Mouse (Mus musculus): ENCODE measurements around the gene Map3k3. TPM values are rescaled to one million over a fixed set of nuclear protein-coding genes. Genes with fewer than 3 reads are reported as not detected.

The Map3k3 gene
- polyA plus RNA-seq, 1 experiment from 2014 or later, result 21.7 TPM

GRCm38 (mm10) chr11:106154770-106155169, 70.4 kb downstream of the Map3k3 start:
- 76% methylated on average over 2 of the region's 2 CpGs for WGBS
- H3K9me3 ChIP-seq, result no peaks in the 10 kb centered on the region
- H3K36me3 ChIP-seq, result peaks cover 96% of the 10 kb centered on the region
- H3K27ac ChIP-seq, result peak overlapping the region; percentile 45; the same call in 1 of the 2 replicates
- no peak overlapping the region for H3K4me3 ChIP-seq
- no peaks in the 10 kb centered on the region for H3K27me3 ChIP-seq (ENCODE audit: insufficient read depth, poor library complexity, severe bottlenecking)
- no peak for DNase-seq (ENCODE audit: low spot score)
- H3K4me1 ChIP-seq (replicated peaks), result peaks cover 52% of the 10 kb centered on the region

DNA sequence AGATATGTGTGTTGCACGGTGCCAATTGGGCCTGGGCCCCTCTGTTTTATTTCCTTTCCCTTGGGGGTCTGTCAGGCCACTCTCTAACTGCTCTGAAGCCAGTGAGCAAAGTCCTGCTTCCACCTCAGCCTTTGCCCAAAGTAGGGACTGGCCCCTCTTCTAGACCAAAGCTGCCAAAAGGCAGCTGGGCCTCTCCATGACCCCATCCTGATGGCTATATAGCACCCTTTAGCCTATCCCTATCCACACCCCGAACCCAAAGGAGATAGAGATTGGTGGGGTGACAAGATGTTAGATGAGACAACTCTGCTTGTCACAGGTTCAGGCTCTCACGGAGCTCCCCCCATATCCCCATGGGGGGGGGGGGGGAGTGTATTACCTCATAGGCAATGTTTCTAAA, 71.3 kb downstream of the Map3k3 start:
- no peaks in the 10 kb centered on the region for H3K27me3 ChIP-seq (ENCODE audit: insufficient read depth, poor library complexity, severe bottlenecking)
- no peak overlapping the region for H3K27ac ChIP-seq
- WGBS, result 75% methylated on average over 3 of the region's 3 CpGs
- H3K36me3 ChIP-seq, result peaks cover 86% of the 10 kb centered on the region
- no peak overlapping the region for H3K4me3 ChIP-seq
- DNase-seq (ENCODE audit: low spot score), result no peak
- H3K9me3 ChIP-seq, result no peaks in the 10 kb centered on the region
- peaks cover 57% of the 10 kb centered on the region for H3K4me1 ChIP-seq (replicated peaks)

GRCm38 (mm10) chr11:106156257-106156656, 71.8 kb downstream of the Map3k3 start:
- Histone ChIP-seq H3K9me3 (no peaks in the 10 kb centered on the region), H3K27me3 (ENCODE audit: insufficient read depth, poor library complexity, severe bottlenecking) (no peaks in the 10 kb centered on the region), H3K4me3 (no peak overlapping the region), H3K27ac (no peak overlapping the region), H3K36me3 (peaks cover 81% of the 10 kb centered on the region), H3K4me1 (replicated peaks) (peaks cover 62% of the 10 kb centered on the region)
- WGBS, result 93% methylated on average over 1 of the region's 1 CpGs
- no peak for DNase-seq (ENCODE audit: low spot score)

GRCm38 (mm10) chr11:106157154-106157553, 72.7 kb downstream of the Map3k3 start:
- no peak for DNase-seq (ENCODE audit: low spot score)
- H3K36me3 ChIP-seq, result peaks cover 72% of the 10 kb centered on the region
- WGBS, result 92% methylated on average over 7 of the region's 7 CpGs

DNA sequence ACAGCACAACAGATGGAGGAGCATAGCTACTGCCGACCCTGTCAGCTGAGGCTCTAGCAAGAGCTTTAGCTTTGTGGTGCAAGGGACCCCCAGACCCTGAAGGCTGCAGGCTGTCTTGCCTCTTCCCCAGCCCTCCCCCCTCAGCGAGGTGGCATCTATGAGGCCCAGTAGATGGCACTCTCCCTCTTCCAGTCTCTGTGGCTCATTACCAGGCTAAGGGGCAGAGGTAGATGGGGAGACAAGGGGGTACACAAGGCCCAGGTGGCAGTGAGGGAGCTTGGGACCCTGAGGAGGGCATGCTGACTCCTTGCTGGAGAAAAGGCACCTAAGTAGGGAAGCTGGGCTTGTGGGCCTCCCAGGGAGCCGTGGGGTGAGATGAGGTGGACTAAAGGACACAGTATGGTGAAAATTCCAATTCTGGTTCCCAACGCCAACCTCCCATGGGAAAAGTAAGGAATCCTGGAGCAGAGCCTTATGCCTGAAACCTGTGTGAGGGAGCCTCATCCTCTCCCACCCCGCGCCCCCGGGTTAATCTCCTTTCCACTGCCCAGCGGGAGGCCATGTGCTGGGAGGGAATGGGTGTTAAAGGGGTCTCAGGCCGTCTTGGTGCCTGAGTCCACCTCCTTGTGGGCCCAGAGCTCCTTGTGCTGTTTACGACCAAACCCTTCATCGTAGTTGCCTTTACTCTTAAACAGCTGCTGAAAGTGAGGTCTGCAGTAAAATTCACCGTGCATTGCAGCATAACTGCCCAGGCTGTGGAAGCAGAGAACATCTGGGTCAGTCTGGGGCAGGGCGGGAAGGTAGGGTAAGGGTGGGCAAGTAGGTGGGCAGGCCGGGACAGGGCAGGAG, 73.9 kb downstream of the Map3k3 start:
- WGBS, result 66% methylated on average over 14 of the region's 14 CpGs
- no peak for DNase-seq (ENCODE audit: low spot score)
- Histone ChIP-seq H3K4me3 (peak overlapping the region; percentile 89), H3K27me3 (ENCODE audit: insufficient read depth, poor library complexity, severe bottlenecking) (no peaks in the 10 kb centered on the region), H3K9me3 (no peaks in the 10 kb centered on the region), H3K36me3 (peaks cover 68% of the 10 kb centered on the region), H3K27ac (peak overlapping the region; percentile 99), H3K4me1 (replicated peaks) (peaks cover 72% of the 10 kb centered on the region)

More at GRCm38 (mm10) chr11:106157154-106157553, 72.7 kb downstream of the Map3k3 start:
- Histone ChIP-seq H3K9me3 (no peaks in the 10 kb centered on the region), H3K27me3 (ENCODE audit: insufficient read depth, poor library complexity, severe bottlenecking) (no peaks in the 10 kb centered on the region), H3K27ac (0 out of 2 replicates have a peak overlapping the region, but pooled peaks have one; percentile 12), H3K4me3 (peak overlapping the region; percentile 6; the same call in 1 of the 2 replicates), H3K4me1 (replicated peaks) (peaks cover 70% of the 10 kb centered on the region)

DNA sequence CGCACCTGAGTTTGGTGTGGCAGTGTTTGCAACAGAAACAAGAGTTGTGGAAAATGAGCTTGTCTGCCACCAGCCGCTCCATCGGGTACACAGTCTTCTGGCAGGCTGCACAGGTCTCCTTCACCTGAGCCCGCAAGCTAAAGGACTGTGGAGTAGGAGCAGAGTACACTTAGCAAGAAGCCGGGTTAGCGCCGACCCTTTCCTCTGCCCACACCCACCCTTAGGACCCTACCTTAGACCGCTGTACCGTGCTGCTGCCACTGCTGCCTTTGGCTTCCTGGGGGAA, 74.5 kb downstream of the Map3k3 start:
- H3K27me3 ChIP-seq (ENCODE audit: insufficient read depth, poor library complexity, severe bottlenecking), result no peaks in the 10 kb centered on the region
- DNase-seq (ENCODE audit: low spot score), result no peak
- H3K4me3 ChIP-seq, result peak overlapping the region; percentile 89
- no peaks in the 10 kb centered on the region for H3K9me3 ChIP-seq
- 43% methylated on average over 9 of the region's 9 CpGs for WGBS
- peaks cover 69% of the 10 kb centered on the region for H3K4me1 ChIP-seq (replicated peaks)
- peaks cover 68% of the 10 kb centered on the region for H3K36me3 ChIP-seq
- H3K27ac ChIP-seq, result peak overlapping the region; percentile 99

GRCm38 (mm10) chr11:106159216-106159920, 75.0 kb downstream of the Map3k3 start:
- H3K27me3 ChIP-seq (ENCODE audit: insufficient read depth, poor library complexity, severe bottlenecking), result no peaks in the 10 kb centered on the region
- H3K9me3 ChIP-seq, result no peaks in the 10 kb centered on the region
- 2% methylated on average over 25 of the region's 25 CpGs for WGBS
- peaks cover 68% of the 10 kb centered on the region for H3K36me3 ChIP-seq
- peak; percentile 67 for DNase-seq (ENCODE audit: low spot score)
- H3K4me1 ChIP-seq (replicated peaks), result peaks cover 64% of the 10 kb centered on the region
- peak overlapping the region; percentile 99 for H3K27ac ChIP-seq
- H3K4me3 ChIP-seq, result peak overlapping the region; percentile 89

DNA sequence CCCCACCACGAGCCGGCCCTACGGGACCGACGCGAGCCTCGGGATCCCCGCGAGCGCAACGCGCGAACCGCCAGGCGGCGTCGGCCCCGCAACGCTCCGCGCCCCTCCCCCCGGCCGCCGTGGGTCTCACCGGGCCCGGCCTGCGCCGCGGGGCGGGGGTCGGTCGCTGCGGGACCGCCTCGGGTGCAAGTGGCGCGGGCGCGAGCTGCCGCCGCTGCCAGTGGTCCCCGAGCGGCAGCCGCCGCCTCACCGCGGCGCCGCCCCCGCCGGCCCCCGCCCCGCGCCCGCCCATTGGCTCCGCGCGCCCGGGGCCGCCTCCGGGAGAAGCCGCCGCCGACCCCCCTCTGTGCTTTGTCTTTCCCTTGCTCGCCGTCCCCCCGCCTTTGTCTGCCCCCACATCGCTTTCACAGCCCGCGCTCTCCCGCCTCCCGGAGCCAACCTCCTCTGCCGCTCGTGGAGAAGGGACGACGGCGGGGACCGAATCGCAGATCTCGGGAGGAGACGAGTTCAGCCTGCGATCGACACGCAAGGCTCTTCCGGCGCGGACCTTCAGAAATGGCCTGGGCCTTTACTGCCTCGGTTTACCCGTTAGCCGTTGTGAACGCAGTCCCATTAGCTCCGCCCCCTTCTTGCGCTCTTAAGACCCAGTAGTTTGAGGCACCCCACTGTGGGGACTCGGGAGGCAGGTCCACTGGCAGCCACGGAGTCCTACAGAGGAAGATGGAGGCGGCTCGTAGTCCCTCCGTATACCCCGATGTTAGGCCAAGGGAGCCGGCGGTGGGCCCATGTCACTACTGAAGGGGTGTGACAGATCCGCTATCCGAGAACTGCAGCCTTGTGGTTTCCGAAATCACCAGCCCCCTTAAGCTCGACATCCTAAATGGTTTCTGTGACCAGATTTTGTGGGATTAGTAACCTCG, 75.8 kb downstream of the Map3k3 start:
- peaks cover 68% of the 10 kb centered on the region for H3K36me3 ChIP-seq
- no peaks in the 10 kb centered on the region for H3K9me3 ChIP-seq
- peaks cover 58% of the 10 kb centered on the region for H3K4me1 ChIP-seq (replicated peaks)
- WGBS, result under 1% methylated on average over 101 of the region's 106 CpGs
- H3K27ac ChIP-seq, result peak overlapping the region; percentile 99
- no peaks in the 10 kb centered on the region for H3K27me3 ChIP-seq (ENCODE audit: insufficient read depth, poor library complexity, severe bottlenecking)
- peak overlapping the region; percentile 89 for H3K4me3 ChIP-seq
- peak; percentile 85 for DNase-seq (ENCODE audit: low spot score)

DNA sequence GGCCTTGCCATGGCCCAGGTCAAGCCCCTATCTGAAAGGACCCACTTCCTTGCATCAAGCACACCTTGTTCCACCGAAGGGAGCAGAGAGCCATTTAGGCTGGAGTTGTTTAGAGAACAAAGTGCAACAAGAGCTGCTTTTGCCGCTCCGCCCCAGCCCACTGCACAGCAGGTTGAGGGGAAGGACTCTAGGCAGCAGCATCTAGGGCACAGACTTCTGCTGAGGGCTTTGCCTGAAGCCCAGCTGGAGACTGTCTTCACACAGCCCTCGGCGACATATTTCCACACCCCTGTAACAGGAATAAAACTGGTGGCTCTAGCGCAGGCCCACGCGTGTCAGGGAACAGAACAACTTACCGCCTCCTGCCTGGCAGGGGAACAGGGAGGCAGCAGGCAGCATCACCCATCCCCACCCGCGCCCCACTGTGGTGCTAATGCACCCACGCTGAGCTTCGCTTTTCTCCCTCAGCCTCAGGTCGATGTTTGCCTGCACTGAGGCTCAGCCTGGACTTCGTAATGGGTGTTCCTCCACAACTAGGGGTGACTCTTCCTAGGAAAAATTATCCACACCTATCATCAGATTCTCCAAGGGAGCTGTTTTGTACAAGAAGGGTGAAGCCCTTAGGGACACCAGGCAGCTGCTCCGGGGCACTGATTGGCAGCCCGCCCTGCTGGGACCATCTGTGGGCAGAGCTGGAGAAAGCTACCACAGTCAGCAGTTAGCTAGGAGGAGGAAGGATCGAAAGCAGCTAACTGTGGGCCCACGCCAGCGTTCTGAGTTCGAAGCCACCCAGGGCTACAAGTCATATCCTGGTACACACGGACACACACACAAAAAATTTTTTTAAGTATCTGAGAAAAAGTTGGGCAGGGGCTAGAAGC, 76.7 kb downstream of the Map3k3 start, which contains the start of the genes Gm10840 and Limd2:
Gene Gm10840, plus strand, starts transcription at position 10 of the 881 bp plus-strand sequence.
Gene Limd2, minus strand, starts transcription at position 20 of the 881 bp plus-strand sequence.
- Histone ChIP-seq H3K36me3 (peaks cover 68% of the 10 kb centered on the region), H3K27me3 (ENCODE audit: insufficient read depth, poor library complexity, severe bottlenecking) (no peaks in the 10 kb centered on the region), H3K27ac (peak within 1 kb of the TSS; percentile 99), H3K4me1 (replicated peaks) (peaks cover 54% of the 10 kb centered on the region), H3K9me3 (no peaks in the 10 kb centered on the region), H3K4me3 (peak within 1 kb of the TSS; percentile 89)
- WGBS, result 27% methylated on average over 22 of the region's 22 CpGs
- DNase-seq (ENCODE audit: low spot score), result peak; percentile 73

- Histone ChIP-seq H3K27ac (no peak overlapping the region), H3K36me3 (peaks cover 68% of the 10 kb centered on the region), H3K4me1 (replicated peaks) (peaks cover 45% of the 10 kb centered on the region), H3K27me3 (ENCODE audit: insufficient read depth, poor library complexity, severe bottlenecking) (no peaks in the 10 kb centered on the region), H3K9me3 (no peaks in the 10 kb centered on the region), H3K4me3 (no peak overlapping the region)
- DNase-seq (ENCODE audit: low spot score), result no peak
- WGBS, result 92% methylated on average over 2 of the region's 2 CpGs
Observed at GRCm38 (mm10) chr11:106162237-106162636, 77.8 kb downstream of the Map3k3 start.

- 92% methylated on average over 4 of the region's 4 CpGs for WGBS
- peaks cover 32% of the 10 kb centered on the region for H3K4me1 ChIP-seq (replicated peaks)
- H3K27me3 ChIP-seq (ENCODE audit: insufficient read depth, poor library complexity, severe bottlenecking), result no peaks in the 10 kb centered on the region
- no peaks in the 10 kb centered on the region for H3K9me3 ChIP-seq
- DNase-seq (ENCODE audit: low spot score), result no peak
- H3K27ac ChIP-seq, result no peak overlapping the region
- H3K36me3 ChIP-seq, result peaks cover 67% of the 10 kb centered on the region
- H3K4me3 ChIP-seq, result no peak overlapping the region
Observed at GRCm38 (mm10) chr11:106163546-106163945, 79.1 kb downstream of the Map3k3 start.
